Mouse (Mus musculus): ENCODE measurements around the gene Naaa. TPM values are rescaled to one million over a fixed set of nuclear protein-coding genes. Genes with fewer than 3 reads are reported as not detected.

Gene Naaa
- total RNA-seq, 2 experiments from 2014 or later = 16.6 to 16.7 TPM

DNA sequence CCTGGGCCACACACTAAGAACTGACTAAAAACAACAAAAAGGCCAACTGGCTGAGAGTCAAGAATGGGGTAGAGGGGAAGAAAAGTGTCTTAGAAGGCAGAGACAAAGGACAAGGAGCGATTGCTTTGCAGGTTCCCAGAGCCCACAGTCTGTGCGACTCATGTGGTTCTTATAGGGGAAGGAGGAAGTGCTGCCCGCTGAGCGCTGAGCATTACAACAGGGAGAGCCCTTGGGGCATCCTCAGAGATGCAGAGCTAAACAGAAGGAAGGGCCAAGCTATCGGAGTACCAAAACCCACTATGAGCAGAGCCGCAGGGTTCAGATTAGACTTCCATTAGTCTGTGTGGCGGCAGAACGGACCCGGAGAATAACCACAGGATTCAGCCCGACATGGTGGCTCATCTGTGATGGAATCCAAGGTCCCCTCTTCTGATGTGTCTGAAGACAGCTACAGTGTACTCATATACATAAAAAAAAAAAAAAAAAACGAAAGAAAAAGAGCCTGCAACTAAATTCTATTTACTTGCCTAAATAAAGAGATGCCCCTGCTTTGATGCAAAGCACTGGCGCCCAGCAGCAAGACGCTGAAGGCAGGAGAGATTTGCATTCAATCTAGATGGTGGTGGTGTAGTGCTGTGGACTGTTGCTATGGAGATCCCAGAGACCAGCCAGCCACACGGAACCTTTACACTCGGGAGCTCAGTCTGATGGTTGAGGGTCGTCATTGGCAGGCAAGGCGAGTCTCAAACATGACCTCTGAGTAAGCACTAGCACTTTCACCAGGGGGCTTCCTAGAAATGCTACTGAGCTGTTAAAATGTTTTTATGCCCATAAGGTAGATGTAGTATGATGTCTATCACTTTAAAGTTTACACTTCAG is 58.8 kb downstream of the Naaa start:
- DNase-seq (ENCODE audit: low spot score in 2 of 2) = no peak

DNA sequence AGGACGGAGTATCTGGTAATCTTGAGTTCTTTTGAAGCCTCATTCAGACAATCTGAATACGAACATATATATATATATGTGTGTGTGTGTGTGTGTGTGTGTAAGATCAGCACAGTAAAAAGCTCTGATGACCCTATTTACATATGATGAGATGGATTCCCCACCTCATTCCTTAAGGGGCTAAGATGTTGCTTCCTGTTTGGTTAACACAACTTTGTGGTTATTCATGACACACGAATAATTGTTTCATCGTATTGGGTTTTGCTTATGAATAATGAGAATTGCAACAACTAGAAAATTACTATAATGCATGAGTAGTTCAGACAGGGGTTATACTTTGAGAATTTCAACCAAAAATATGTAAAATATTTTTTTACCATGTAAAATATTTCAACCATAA is 62.7 kb downstream of the Naaa start, which contains the start of gene U90926:
TSS of gene U90926 (minus strand) at position 101 of the 400 bp plus-strand sequence.
- no peak for DNase-seq (ENCODE audit: low spot score in 2 of 2)

DNA sequence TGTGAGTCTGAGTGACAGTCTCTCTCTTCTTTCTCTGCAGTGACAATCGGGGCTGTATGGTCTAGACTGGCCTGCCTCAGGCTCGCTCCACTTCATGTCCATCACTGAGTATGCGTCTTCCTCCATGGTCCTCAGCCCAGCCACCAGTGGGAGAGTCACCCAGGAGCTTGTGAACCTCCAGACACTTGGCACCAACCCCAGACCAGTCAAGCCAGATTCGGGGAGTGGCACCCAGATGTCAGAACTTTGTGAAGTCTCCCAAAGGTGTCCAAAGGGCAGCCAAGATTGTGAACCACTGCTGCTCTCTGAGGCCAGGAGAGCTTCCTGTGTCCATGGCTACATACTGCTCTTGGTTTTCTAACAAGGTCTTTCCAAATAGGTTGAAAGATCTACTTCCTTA is 65.7 kb downstream of the Naaa start:
- DNase-seq (ENCODE audit: low spot score in 2 of 2) = no peak

DNA sequence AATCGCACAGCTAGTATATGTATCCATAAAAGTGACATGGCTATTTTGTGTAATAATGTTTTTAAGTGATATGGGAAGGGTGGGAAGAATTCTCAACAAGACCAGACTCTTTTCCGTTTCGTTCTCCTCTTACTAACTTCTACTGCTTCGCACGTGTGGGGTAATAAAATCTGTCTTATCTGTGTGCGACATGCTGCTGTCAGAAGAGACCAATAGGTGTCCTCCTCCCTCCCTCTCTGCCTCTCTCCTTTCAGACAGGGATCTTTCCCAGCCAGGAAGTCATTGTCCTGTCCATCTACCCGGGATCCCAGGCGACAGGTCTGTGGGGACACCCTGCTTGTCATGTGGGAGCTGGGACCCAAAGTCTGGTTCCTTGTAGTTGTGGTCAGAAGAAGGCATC is 67.8 kb downstream of the Naaa start:
- no peak for DNase-seq (ENCODE audit: low spot score in 2 of 2)

Other genes starting within 250 kb of the Naaa start
- gene Cdkl2, start 234.3 kb downstream of the Naaa start, total RNA-seq (2021) = 1 to 10 TPM; 2.9 to 3.4 TPM
- 10 to 100 TPM; 68.6 to 70.1 TPM for gene G3bp2, start 194.5 kb downstream of the Naaa start, total RNA-seq (2021)
- 10 to 100 TPM; 75.5 to 85.8 TPM for gene Uso1, start 140.2 kb downstream of the Naaa start, total RNA-seq (2021)
- gene U90926, start 62.8 kb downstream of the Naaa start, total RNA-seq (2021) = not detected
- under 1 TPM; 0.08 to 0.29 TPM for gene Ppef2, start 21.9 kb downstream of the Naaa start, total RNA-seq (2021)
- 10 to 100 TPM; 25.5 to 28.4 TPM for gene Sdad1, start 32.3 kb upstream of the Naaa start, total RNA-seq (2021)
- gene Cxcl9, start 49.9 kb upstream of the Naaa start, total RNA-seq (2021) = 1 to 10 TPM; 5.0 to 8.4 TPM
- 100 to 1,000 TPM; 257 to 310 TPM for gene Art3, start 53.7 kb upstream of the Naaa start, total RNA-seq (2021)
- 1 to 10 TPM in 1 of 2 experiments, under 1 TPM in 1; 0.76 to 1.0 TPM for gene Cxcl10, start 70.7 kb upstream of the Naaa start, total RNA-seq (2021)
- 10 to 100 TPM; 22.6 to 25.6 TPM for gene Nup54, start 157.0 kb upstream of the Naaa start, total RNA-seq (2021)
- gene Scarb2, start 228.7 kb upstream of the Naaa start, total RNA-seq (2021) = 10 to 100 TPM; 90.2 to 96.8 TPM